Mouse (Mus musculus) splenic B cell, adult 2 months (primary cell): ENCODE data around the gene Met.

ENCODE experiments used
- DNase-seq: peaks from one replicate; pipeline ENCODE4 v3.0.0-alpha.2; 2011; ENCODE audit warnings: low read depth, low spot score
- H3K27me3 ChIP-seq: 2 replicates; pipeline ENCODE4 v1.6.1; 2012; ENCODE audit warnings: mild to moderate bottlenecking, low read length, moderate library complexity, mixed read lengths; ENCODE audit not compliant: control insufficient read depth, poor library complexity, insufficient read depth, severe bottlenecking
- H3K36me3 ChIP-seq: 2 replicates; pipeline ENCODE4 v1.6.1; 2012; ENCODE audit warnings: mild to moderate bottlenecking, low read length, moderate library complexity, mixed read lengths; ENCODE audit not compliant: control insufficient read depth, poor library complexity, insufficient read depth, severe bottlenecking

The Met gene

GRCm38 (mm10) chr6:17478252-17478651, 14.7 kb downstream of the Met start:
- no peaks in the 10 kb centered on the region for H3K36me3 ChIP-seq
- H3K27me3 ChIP-seq = no peaks in the 10 kb centered on the region
- DNase-seq = no peak

DNA sequence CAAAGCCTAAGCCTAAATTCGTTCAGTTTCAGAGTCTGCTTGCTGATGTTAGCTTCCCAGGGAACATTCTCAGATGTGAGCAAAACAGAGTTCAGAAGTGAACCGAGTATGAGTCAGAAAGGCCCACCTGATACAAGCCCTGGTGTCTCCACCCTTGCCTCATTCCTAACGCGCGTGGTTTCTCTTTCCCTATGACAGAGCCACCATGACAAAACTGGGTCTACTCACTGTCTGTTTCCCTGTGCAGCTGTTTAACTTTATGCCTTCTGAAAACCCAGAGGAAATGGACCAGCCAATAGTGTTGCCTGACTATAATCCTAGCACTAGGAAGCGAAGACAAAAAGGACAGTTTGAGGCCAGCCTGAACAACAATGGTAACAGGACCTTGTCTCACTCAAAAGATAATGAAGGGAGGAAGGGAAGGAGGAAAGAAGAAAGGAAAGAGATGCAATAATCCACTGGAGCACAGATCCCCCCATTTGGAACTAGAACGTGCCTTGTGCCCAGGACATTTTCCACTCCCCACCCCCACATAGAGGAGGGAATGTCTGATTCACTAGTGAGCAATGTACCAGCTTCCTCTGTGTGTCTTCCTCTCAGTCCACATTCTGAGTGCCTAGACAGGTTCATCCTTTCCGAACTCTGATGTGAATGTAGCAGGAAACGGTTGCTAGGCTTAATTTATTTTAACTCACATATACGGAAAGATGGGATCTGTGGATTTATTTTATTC, 15.4 kb downstream of the Met start:
- Histone ChIP-seq H3K36me3 (no peaks in the 10 kb centered on the region), H3K27me3 (no peaks in the 10 kb centered on the region)
- DNase-seq = no peak

DNA sequence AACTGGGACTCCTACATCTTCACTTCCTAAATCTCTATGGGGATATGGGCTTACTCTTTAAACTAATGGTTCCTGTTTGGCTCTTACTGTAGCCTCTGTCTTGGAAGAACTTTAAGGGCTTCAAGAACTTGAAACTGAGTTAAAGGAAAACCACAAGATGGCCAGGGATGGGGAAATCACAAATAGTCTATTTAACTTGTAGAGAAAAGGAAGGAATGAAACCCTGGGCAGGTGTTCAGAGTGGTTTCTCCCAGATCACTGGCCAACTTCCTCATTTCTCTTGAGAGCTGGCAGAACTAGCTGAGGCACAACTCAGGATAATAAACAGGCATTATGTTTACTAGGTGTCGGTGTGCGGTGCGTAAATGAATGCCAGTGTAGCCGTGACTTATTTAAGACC, 17.5 kb downstream of the Met start:
- DNase-seq = no peak
- no peaks in the 10 kb centered on the region for H3K36me3 ChIP-seq
- H3K27me3 ChIP-seq = no peaks in the 10 kb centered on the region

DNA sequence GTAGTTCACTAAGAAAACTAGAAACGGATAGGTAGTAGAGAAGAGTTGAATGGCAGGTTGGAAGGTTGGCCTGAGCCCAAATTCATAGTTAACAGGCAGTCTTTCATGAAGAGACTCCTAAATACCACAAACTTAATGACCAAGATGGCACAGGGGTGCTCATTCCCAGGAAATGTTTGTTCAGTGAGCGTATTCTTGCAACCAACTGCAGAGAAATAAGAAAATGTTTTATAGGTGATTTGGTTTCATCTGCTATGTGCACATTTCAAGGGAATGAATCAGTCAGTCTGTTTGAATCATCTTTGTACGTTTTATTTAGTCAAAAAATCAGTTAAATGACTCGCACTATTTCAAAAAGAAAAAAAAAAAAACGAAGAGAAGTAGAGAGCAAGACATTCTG, 21.6 kb downstream of the Met start:
- H3K36me3 ChIP-seq = no peaks in the 10 kb centered on the region
- DNase-seq = no peak
- H3K27me3 ChIP-seq = no peaks in the 10 kb centered on the region

- DNase-seq = no peak
- Histone ChIP-seq H3K36me3 (no peaks in the 10 kb centered on the region), H3K27me3 (no peaks in the 10 kb centered on the region)
These were observed 22.2 kb downstream of the Met start for GRCm38 (mm10) chr6:17485782-17486181.

GRCm38 (mm10) chr6:17488291-17488817, 24.8 kb downstream of the Met start:
- Histone ChIP-seq H3K36me3 (no peaks in the 10 kb centered on the region), H3K27me3 (no peaks in the 10 kb centered on the region)
- DNase-seq = no peak

- DNase-seq = no peak
- Histone ChIP-seq H3K27me3 (no peaks in the 10 kb centered on the region), H3K36me3 (no peaks in the 10 kb centered on the region)
These were observed 27.2 kb downstream of the Met start for GRCm38 (mm10) chr6:17490786-17491185.

- no peak for DNase-seq
- no peaks in the 10 kb centered on the region for H3K27me3 ChIP-seq
- no peaks in the 10 kb centered on the region for H3K36me3 ChIP-seq
These were observed 27.9 kb downstream of the Met start for GRCm38 (mm10) chr6:17491502-17491901.

DNA sequence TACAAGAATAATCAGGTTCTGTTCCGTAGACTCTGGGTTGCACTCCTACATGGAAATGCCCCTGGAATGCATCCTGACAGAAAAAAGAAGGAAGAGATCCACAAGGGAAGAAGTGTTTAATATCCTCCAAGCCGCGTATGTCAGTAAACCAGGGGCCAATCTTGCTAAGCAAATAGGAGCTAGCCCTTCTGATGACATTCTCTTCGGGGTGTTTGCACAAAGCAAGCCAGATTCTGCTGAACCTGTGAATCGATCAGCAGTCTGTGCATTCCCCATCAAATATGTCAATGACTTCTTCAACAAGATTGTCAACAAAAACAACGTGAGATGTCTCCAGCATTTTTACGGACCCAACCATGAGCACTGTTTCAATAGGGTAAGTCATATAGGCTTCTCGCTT, 28.5 kb downstream of the Met start:
- no peak for DNase-seq
- no peaks in the 10 kb centered on the region for H3K27me3 ChIP-seq
- H3K36me3 ChIP-seq = no peaks in the 10 kb centered on the region

- DNase-seq = no peak
- Histone ChIP-seq H3K36me3 (no peaks in the 10 kb centered on the region), H3K27me3 (no peaks in the 10 kb centered on the region)
These were observed 31.8 kb downstream of the Met start for GRCm38 (mm10) chr6:17495413-17495812.

- no peaks in the 10 kb centered on the region for H3K36me3 ChIP-seq
- H3K27me3 ChIP-seq = no peaks in the 10 kb centered on the region
- no peak for DNase-seq
These were observed 33.8 kb downstream of the Met start for GRCm38 (mm10) chr6:17497366-17497765.

GRCm38 (mm10) chr6:17498801-17499200, 35.2 kb downstream of the Met start:
- H3K36me3 ChIP-seq = no peaks in the 10 kb centered on the region
- DNase-seq = no peak

GRCm38 (mm10) chr6:17501440-17501839, 37.8 kb downstream of the Met start:
- Histone ChIP-seq H3K36me3 (no peaks in the 10 kb centered on the region), H3K27me3 (no peaks in the 10 kb centered on the region)
- no peak for DNase-seq

More at GRCm38 (mm10) chr6:17498801-17499200, 35.2 kb downstream of the Met start:
- H3K27me3 ChIP-seq = no peaks in the 10 kb centered on the region

DNA sequence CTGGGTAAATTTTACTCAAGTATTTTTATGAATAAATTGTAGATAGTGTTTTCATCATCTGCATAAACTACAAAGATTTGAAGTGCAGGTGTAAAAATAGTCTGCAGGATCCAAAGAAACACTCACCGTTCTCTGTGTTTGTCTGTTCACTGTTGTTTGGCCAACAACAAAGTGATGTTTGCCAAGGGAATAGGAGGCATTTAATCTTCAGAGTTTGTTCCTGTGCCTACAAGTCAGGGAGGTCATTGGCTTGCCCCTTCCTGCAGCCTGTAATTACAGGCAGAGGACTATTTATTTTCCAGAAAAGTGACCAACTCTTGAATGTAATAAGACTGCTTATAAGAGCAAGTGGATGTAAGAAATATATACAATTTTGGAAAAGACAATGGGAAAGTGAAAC, 38.7 kb downstream of the Met start:
- no peak for DNase-seq
- H3K36me3 ChIP-seq = no peaks in the 10 kb centered on the region
- no peaks in the 10 kb centered on the region for H3K27me3 ChIP-seq

- Histone ChIP-seq H3K27me3 (no peaks in the 10 kb centered on the region), H3K36me3 (no peaks in the 10 kb centered on the region)
These were observed 40.1 kb downstream of the Met start for GRCm38 (mm10) chr6:17503724-17504123.

GRCm38 (mm10) chr6:17505530-17505929, 41.9 kb downstream of the Met start:
- Histone ChIP-seq H3K27me3 (no peaks in the 10 kb centered on the region), H3K36me3 (no peaks in the 10 kb centered on the region)
- no peak for DNase-seq

More at GRCm38 (mm10) chr6:17503724-17504123, 40.1 kb downstream of the Met start:
- DNase-seq = no peak
